Mouse (Mus musculus) cerebellum, adult 2 months (tissue): ENCODE data around the gene Gm49355. TPM values are rescaled to one million over a fixed set of nuclear protein-coding genes. Genes with fewer than 3 reads are reported as not detected.
"Not testable (repeated sequence)": the region's sequence is repeated elsewhere in the genome, so short reads cannot be mapped to it uniquely, and the experiment has no call there.

Experiments
- DNase-seq, 2 experiments: peaks; one replicate each; pipeline ENCODE4 v3.0.0; 2021
- H3K27ac ChIP-seq: fragments of 200-500 bp; 2 replicates; pipeline ENCODE4 v1.5.1; 2012; ENCODE audit warnings: low read length, control low read depth, inconsistent platforms; ENCODE audit not compliant: insufficient read depth
- H3K27me3 ChIP-seq: fragments of 200-500 bp; 2 replicates; pipeline ENCODE4 v1.6.1; 2012; ENCODE audit warnings: inconsistent platforms, mild to moderate bottlenecking, low read length, moderate library complexity; ENCODE audit not compliant: control insufficient read depth, insufficient read depth
- H3K4me1 ChIP-seq: fragments of 200-500 bp; 2 replicates; pipeline ENCODE4 v1.6.1; 2011; ENCODE audit warnings: low read length; ENCODE audit not compliant: control insufficient read depth, insufficient read depth
- H3K4me3 ChIP-seq: fragments of 200-500 bp; replicated peaks from 2 replicates; pipeline ENCODE3; 2011; ENCODE audit warnings: mild to moderate bottlenecking, low read depth, low read length, control low read depth; ENCODE audit not compliant: insufficient read depth
- CTCF ChIP-seq: fragments of 200-500 bp; IDR thresholded peaks from 2 replicates; pipeline ENCODE4 v1.5.1; 2011; ENCODE audit warnings: low read depth, mild to moderate bottlenecking, control low read depth, low read length, moderate library complexity, borderline replicate concordance; ENCODE audit not compliant: insufficient read depth
- POLR2A ChIP-seq: fragments of 200-500 bp; IDR thresholded peaks from 2 replicates; pipeline ENCODE4 v1.6.1; 2011; ENCODE audit warnings: low read length, control low read depth, borderline replicate concordance; ENCODE audit not compliant: insufficient read depth
- WGBS: fragments of 180-500 bp; shearing (Covaris S2); methylation state at CpG from one replicate; pipeline ENCODE4 v1.1.7; 2018; 5-methylcytosine and 5-hydroxymethylcytosine counted together
- polyA plus RNA-seq: library from polyadenylated mRNA; depleted of rRNA; stranded (reverse); fragments of >200 nt; gene quantifications from 2 replicates; pipeline ENCODE4 v1.2.3, GENCODE M21; 2012; rRNA removed

The Gm49355 gene
- 0.33 and 0.34 TPM in 2 replicates for polyA plus RNA-seq

DNA sequence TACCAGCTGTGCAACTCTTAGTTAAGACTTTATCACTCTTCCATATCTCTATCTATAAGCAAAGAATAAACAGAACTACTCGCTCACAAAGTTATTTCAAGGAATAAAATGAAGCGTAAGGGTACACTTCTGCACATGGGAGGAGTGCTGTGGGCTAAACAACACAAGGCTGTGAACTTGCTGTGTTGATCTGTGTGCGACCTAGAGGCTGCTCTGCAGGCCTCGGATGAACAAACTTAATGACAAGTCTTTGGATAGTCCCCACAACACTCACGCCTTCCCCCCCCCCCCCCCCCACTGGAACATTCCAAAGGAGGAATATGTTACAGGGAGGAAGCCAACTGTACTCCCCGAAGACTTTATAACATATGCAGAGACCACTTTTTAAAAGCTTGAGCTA, at the start of gene Gm49355:
TSS of gene Gm49355 (plus strand) at position 336 of the 400 bp plus-strand sequence.
- Histone ChIP-seq H3K4me1 (no peaks in the 10 kb centered on the region), H3K27me3 (no peaks in the 10 kb centered on the region), H3K4me3 (peak within 1 kb of the TSS; percentile 74), H3K27ac (peak within 1 kb of the TSS; percentile 36)
- TF ChIP-seq POLR2A (no peak), CTCF (no peak)
- no peak for DNase-seq
- WGBS: 75% methylated on average over 6 of the region's 6 CpGs

DNA sequence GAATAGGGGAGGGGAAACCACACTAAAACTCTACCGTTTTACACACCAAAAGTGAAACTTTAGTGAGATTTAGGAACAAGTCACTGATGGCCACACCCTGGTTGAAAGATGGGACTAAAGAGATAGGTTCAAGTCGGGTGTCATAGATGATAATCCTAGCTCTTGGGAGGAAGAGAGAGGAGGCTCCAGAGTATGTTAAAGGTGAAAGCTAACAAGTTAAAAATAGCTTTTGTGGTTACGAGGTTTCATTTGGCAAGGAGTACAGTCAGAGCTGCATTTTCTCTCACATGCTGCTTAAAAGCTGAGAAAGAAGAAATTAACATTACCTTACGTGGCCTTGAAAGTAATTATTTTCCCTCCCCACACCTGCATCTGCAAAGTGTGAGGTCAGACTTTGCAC, 40.0 kb upstream of the Gm49355 start:
- TF ChIP-seq CTCF (no peak), POLR2A (no peak)
- H3K27ac ChIP-seq: no peak overlapping the region
- H3K27me3 ChIP-seq: no peaks in the 10 kb centered on the region
- 71% methylated on average over 4 of the region's 4 CpGs for WGBS
- H3K4me1 ChIP-seq: no peaks in the 10 kb centered on the region
- H3K4me3 ChIP-seq: no peak overlapping the region
- DNase-seq: no peak

DNA sequence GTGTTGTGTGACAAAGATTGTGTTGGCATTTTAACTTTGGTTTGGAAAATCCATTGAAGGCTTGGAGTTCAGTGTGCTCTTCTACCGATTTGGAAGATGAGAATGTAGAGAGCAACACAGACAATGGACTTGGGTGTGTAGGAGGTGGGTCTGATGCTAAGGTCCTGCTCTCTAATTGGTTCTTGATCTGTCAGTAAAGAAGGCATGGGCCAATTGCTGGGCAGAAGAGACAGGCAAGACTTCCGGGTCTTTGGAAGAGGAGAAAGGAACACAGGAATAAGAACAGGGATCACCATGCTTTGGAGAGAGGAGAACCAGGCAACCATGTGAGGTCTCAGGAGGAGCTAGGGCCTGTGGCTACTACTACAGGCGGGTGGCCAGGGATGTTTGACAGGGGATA, 7.7 kb upstream of the Gm49355 start:
- Histone ChIP-seq H3K4me3 (no peak overlapping the region), H3K4me1 (no peaks in the 10 kb centered on the region), H3K27ac (no peak overlapping the region), H3K27me3 (no peaks in the 10 kb centered on the region)
- no peak for DNase-seq
- TF ChIP-seq POLR2A (no peak), CTCF (no peak)
- WGBS: 61% methylated on average over 3 of the region's 3 CpGs

DNA sequence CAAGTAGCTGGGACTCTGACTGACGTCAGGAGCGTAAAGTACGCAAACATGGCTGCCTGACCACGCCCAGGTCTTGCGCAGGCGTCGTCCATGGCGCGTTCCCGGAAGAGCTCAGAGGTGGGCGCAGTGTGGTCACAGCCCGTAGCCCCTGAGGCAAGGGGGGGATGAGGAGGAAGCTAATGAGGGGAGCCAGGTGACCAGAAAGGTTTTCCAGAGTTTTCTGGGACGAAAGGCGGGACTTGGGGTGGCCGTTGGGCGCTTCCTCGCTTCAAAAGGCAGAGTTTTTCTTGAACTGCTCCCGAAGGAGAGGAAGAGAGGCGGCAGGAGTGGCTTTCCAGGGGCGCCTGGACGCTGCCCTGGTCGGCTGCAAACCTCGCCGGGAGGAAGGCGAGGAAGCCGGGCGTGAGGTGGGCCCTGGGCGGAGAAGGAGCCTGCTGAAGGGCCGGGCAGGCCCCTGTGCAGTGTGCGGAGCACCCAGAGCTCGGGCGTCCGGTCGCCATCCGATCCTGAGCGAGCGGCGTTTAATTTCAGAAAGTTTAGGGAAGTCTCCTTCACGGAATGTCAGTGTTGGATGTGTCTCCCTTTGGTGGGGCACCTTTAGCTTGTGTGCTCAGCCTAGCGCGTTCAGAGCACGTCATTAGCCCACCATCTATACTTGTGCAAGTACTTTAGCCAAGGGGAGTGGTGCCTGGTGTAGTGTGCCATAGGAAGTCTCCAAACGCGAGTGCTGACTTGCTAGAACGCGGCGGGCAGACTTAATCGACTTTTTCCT, 551 bp downstream of the Gm49355 start, which contains the start of gene 3830406C13Rik:
TSS of gene 3830406C13Rik (plus strand) at position 33 of the 772 bp plus-strand sequence.
- under 1% methylated on average over 48 of the region's 48 CpGs for WGBS
- no peaks in the 10 kb centered on the region for H3K27me3 ChIP-seq
- H3K27ac ChIP-seq: peak within 1 kb of the TSS; percentile 36
- peak; percentile 84 to 86 for DNase-seq
- TF ChIP-seq POLR2A: peak; percentile 82
- no peak for TF ChIP-seq CTCF
- no peaks in the 10 kb centered on the region for H3K4me1 ChIP-seq
- H3K4me3 ChIP-seq: peak within 1 kb of the TSS; percentile 74

DNA sequence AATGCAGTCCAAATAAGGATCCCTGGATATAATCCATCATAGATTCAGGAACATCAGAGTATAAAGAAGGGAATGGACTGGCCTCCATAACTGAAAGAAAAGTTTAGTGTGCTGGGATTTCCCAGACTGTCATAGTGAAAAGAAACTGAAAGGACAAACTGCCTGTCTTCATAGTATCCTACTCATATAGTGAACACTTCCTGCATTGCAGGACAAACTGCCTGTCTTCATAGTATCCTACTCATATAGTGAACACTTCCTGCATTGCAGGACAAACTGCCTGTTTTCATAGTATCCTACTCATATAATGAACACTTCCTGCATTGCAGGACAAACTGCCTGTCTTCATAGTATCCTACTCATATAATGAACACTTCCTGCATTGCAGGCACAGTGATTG, 6.0 kb downstream of the Gm49355 start:
- H3K4me3 ChIP-seq, DNase-seq, H3K27me3 ChIP-seq, H3K4me1 ChIP-seq, H3K27ac ChIP-seq: not testable (repeated sequence)

GRCm38 (mm10) chr14:12296391-12296790, 12.6 kb downstream of the Gm49355 start:
- Histone ChIP-seq H3K4me1 (peaks cover 5% of the 10 kb centered on the region), H3K27me3 (no peaks in the 10 kb centered on the region), H3K4me3 (no peak overlapping the region), H3K27ac (no peak overlapping the region)
- no peak for TF ChIP-seq POLR2A
- no peak for TF ChIP-seq CTCF
- peak; percentile 48 to 75 for DNase-seq
- 27% methylated on average over 7 of the region's 7 CpGs for WGBS

DNA sequence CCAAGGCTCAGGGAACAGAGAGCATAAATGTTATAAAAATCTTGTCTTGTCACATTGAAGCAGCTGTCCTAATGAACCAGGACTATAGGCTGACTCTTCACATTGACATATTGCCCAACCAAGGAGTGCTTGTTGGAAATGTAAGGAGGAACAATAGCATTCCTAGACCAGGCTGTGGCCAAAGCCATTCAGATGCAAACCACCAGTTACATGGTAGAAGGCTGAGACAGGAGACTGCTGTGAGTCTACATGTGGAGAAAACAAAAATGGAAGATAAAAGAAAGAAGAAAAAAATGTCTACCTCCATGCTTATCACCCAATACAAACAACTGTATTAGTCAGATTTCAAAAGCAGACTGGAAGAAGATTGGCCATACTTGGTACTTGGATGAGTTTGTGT, 15.4 kb downstream of the Gm49355 start:
- H3K4me3 ChIP-seq: no peak overlapping the region
- H3K27me3 ChIP-seq: no peaks in the 10 kb centered on the region
- TF ChIP-seq POLR2A: no peak
- TF ChIP-seq CTCF: no peak
- peaks cover 5% of the 10 kb centered on the region for H3K4me1 ChIP-seq
- H3K27ac ChIP-seq: no peak overlapping the region
- DNase-seq: no peak

- 70% methylated on average over 6 of the region's 6 CpGs for WGBS
- Histone ChIP-seq H3K4me1 (peaks cover 5% of the 10 kb centered on the region), H3K4me3 (no peak overlapping the region), H3K27me3 (no peaks in the 10 kb centered on the region), H3K27ac (no peak overlapping the region)
- no peak for DNase-seq
- TF ChIP-seq POLR2A (no peak), CTCF (no peak)
These were observed 15.9 kb downstream of the Gm49355 start for GRCm38 (mm10) chr14:12299654-12300053.

DNA sequence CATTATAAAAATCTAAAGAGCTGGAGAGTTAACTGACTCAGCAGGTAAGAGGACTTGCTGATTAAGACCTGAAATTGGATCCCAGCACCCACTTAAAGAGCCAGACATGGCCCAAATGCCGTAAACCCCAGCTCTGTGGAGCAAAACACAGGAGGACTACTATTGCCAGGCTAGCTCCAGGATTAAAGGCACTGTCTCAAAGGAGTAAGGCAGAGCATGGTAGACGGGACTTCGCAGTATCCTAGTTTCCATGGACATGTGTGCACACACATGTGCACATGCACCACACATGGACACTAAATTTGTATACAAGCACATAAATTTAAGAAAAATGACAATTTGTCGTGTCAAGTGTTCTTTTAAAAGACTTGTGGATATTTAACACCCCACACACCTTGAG, 16.5 kb downstream of the Gm49355 start:
- WGBS: 80% methylated on average over 4 of the region's 4 CpGs
- no peak overlapping the region for H3K4me3 ChIP-seq
- TF ChIP-seq CTCF (no peak), POLR2A (no peak)
- peaks cover 5% of the 10 kb centered on the region for H3K4me1 ChIP-seq
- no peak for DNase-seq
- no peaks in the 10 kb centered on the region for H3K27me3 ChIP-seq
- no peak overlapping the region for H3K27ac ChIP-seq
